Mouse (Mus musculus) spleen, adult 12 weeks (tissue): Measurements from ENCODE around the gene Ptgis.
"Not testable (repeated sequence)": the region's sequence is repeated elsewhere in the genome, so short reads cannot be mapped to it uniquely, and the experiment has no call there.

Experiments
- DNase-seq: peaks from one replicate; pipeline ENCODE4 v3.0.0; 2022; ENCODE audit warnings: low spot score

Gene Ptgis

GRCm38 (mm10) chr2:167232132-167233008, 8.0 kb downstream of the Ptgis start:
- DNase-seq = no peak

- no peak for DNase-seq
Observed at GRCm38 (mm10) chr2:167230554-167230953, 9.8 kb downstream of the Ptgis start.

DNA sequence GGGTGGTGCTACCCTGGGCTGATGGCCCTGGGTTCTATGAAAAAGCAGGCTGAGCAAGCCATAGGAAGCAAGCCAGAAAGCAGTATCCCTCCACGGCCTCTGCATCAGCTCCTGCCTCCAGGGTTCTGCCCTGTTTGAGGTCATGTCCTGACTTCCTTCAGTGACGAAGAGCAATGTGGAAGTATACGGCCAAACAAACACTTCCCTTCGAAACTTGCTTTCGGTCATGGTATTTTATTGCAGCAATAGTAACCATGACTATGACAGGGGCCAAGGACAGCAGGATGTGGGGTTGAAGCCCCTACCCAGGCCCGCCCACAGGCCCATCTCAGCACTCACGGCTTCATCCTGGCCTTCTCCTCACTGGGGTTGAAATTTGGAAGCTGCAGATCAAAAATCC, 15.5 kb downstream of the Ptgis start:
- DNase-seq = no peak

DNA sequence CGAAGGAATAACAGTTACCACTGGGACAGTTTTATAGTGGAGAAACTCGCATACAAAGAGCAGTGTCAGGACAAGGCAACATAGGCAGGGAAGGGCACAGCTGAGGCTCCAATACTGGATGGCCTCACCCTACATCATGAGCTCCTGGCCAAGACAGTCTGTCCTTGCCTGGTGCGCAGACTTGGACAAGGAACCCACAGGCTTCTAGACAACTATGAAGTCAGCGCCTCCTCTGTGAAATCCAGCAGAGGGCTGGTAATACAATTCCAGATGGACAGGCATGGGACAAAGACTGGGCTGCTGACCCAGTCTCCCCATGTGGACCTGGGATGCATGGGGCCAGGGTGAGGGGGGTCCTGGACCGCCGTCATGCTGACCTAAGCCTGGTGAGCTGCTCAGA, 16.2 kb downstream of the Ptgis start:
- DNase-seq = no peak

- peak; percentile 15 for DNase-seq
Observed at GRCm38 (mm10) chr2:167222152-167222551, 18.3 kb downstream of the Ptgis start.

DNA sequence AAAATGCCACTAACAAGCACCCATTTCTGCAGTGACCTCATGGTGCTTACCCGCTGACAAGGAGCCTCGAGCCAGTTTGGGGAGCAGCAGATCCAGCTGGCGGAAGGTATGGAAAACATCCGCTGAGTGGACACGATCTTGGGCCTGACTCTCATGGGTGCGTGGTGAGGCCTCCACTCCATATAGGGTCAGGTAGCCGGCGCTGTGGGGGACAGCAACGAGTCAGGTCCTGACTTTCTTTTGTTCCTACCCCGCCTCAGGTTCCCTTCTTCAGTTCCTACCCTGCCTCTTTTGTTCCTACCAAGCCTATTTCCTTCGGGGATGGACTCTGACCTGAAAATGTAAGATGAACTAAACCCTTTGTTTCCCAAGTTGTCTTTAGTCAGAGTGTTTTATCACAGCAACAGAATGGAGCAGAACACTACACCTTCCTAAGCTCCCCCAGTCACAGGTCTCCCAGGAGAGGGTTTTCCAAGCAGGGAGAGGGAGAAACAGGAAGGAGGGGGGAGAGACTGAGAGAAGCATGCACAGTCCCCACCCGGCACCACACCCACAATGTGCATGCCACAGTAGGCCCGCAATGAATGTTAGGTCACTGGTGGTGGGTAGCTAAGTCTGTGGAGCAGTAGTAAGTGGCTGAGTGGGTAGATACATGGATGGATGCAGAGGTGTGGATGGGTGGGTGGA, 19.1 kb downstream of the Ptgis start:
- no peak for DNase-seq

GRCm38 (mm10) chr2:167220736-167221135, 19.7 kb downstream of the Ptgis start:
- DNase-seq = no peak

DNA sequence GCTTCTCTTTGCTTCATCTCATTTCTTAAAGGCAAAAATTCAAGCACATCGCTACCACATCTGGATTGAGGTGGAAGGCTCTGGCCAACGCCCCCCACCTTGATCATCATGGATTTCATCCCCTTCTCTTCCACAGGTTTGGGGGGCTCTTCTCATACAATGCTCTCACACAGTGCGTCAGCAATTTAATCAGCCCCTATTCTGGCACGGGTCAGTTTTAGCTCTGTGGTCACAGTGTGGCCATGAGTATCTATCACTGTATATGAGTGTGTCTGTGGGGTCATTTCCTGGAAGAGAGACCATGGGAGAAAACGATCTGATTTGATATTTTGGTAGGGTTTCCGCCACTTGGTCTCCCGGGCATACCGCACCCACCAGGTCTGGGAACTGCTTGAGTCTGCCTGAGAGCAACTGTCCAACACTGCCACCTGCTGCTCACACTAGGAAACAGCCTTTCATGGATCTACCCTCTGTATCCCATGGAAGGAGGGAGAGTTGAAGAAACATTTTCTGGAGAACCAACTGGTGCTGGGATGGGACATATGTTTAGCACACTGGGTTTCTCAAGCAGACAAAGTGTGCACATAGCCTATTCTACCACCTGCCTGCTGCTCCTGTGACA, 21.1 kb downstream of the Ptgis start:
- DNase-seq = peak; percentile 43

GRCm38 (mm10) chr2:167213666-167214065, 26.7 kb downstream of the Ptgis start:
- DNase-seq = no peak

GRCm38 (mm10) chr2:167213076-167213475, 27.3 kb downstream of the Ptgis start:
- no peak for DNase-seq

GRCm38 (mm10) chr2:167212551-167212950, 27.9 kb downstream of the Ptgis start:
- no peak for DNase-seq

DNA sequence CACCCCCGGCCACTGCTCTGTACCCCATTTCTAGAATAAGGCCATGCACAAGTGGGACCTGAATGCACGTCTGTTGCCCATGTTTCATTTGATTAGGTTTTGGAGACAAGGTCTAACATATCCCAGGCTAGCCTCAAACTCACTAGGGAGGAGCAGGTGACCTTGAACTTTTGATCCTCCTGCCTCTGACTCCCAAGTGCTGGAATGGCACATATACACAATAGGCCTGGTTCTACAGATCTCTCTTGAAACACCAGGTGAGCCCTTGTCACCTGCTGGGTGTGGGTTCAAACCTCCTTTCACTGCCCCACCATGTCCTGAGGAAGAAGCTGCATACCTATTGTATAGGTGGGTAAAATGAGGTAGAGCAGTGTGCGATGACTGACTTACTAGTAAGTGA, 28.3 kb downstream of the Ptgis start:
- no peak for DNase-seq

DNA sequence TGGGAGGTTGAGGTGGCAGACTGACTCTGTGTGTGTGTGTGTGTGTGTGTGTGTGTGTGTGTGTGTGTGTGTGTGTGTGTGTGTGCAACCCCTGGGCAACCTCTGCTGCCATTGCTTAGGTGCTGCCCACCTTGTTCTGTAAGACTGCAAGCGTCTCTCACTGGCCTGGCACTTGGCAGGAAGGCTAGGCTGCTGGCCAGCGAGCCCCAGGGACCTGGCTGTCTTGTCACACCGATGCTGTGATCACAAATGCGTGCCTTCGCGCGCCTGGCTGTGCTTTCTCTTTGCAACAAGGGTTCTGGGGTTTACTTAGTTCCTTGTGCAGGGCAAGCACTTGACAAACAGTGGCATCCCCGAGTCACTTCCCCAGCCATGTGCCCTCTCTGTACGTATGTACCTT, 30.5 kb downstream of the Ptgis start:
- DNase-seq = no peak

- no peak for DNase-seq
Observed at GRCm38 (mm10) chr2:167208984-167209383, 31.4 kb downstream of the Ptgis start.

GRCm38 (mm10) chr2:167205918-167206629, 34.3 kb downstream of the Ptgis start:
- DNase-seq = no peak

- DNase-seq = not testable (repeated sequence)
Observed at GRCm38 (mm10) chr2:167204686-167205085, 35.7 kb downstream of the Ptgis start.

DNA sequence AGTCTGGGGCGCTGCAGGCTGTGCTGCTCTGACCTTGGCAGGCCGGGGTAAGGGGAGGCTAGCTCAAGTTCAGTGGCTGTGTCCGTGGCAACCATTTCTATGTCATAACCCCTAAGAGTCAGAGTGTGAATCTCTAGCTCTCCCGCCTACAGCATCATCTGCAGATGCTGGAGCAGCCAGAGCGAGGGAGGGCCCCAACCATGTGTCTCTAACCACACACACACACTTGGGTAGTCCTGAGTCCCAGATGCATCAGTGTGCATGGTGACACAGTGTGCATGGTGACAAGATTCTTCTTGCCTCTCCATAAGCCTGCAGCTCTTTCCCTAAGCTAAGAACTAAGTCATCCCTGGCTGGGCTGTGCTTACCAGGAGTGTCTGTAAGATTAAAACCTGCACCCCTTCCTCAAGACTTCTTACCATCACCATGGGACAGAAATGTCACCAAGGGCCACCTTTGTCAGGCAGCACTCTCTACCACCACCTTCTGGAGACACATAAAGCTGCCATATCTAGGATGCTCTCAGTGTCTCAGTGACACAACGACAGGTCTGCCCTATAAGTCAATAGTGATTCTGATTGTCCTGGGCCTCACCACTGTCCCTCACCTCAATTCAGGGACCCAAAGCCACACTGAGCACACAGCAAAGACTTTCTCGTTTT, 36.8 kb downstream of the Ptgis start:
- no peak for DNase-seq

- DNase-seq = no peak
Observed at GRCm38 (mm10) chr2:167201463-167202291, 38.7 kb downstream of the Ptgis start.

DNA sequence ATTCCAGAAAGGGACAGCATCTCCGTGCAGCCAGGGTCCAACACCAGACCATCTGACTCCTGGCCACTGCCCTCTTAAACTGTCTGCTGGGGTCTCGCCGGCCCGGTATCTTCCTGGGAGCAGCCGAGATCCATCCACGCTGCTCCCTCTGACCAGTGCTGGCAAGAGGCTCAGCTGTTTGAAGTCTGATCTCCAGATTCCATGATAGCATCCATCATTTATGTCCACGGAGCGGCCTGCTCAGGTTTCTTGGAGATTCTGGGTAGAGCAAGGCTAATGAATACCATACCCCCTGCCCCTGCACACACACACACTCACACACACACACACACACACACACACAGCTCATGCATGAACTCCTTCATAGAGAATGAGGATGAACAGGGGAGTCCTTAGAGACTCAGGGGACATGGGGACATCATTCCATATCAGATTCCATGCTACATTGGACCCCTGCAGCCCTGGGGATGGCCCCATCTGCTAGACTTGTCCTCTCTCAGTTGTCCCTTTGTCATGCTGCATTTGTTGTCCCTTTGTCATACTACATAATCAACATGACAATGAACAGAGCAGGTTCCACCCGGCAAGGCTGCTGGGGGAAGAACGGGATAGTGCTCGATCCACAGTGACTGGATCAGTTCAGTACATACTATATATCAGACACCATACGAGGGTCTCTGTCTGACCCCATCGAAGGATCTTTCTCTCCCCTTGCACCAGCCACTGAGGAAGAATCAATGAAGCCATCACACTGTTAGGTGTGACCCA, 41.6 kb downstream of the Ptgis start:
- DNase-seq = no peak

DNA sequence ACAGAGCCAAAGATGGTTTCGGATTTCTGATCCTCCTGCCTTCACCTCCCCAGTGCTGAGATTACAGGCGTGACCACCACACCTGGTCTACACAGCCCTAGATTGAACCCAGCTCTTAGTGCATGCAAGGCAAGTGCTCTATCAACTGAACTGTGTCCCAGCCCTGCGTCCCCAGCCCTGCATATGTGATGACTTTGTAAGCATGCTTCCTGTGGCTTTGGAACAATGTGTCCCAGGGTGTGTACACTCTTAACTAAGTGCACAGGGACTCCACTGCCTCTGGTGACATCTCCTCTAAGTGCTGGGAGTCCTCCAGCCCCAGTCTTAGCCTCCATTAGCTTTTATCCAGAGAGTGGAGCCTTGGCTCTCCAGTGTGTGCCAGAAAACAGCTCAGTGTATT, 47.0 kb downstream of the Ptgis start:
- DNase-seq = no peak
